Mouse (Mus musculus) regulatory T cell (primary cell): ENCODE measurements at regions not wholly inside any gene's neighbourhood (a gene's known extent, or its start where the extent isn't known, plus 50 kb on each side); places are given as distances from the start of the nearest gene placed in this dataset.

Source experiments
- in situ Hi-C: fragments of 300-600 bp; cut with MboI, MseI; formaldehyde crosslinking; loops from one replicate; pipeline ENCODE4 v1.15.1; 2025; ENCODE audit warnings: high pct_unique_total_duplicates

DNA sequence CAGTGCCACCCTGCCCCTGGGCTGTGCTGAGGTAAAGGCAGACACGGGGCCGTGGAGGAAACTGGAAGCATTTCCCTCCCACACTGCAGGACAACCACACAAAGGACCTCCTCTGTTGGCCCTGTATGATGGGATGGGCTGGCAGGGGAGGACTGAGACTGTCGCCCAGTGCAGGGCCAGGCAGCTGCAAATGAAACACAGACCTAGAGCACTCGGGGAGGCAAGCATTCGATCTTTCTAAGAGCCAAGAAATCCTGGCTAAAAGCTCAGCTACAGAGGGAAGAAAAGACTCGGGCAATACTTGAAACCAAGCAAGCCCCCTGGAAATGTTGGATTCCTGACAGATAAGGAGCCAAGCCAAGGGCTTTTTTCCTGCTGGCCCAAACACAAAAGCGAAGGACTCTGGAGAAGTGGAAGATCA is 82.5 kb upstream of the Sertad2 start:
- in situ Hi-C loops = no loop called here

GRCm38 (mm10) chr11:20462076-20462475 is 81.0 kb upstream of the Sertad2 start:
- in situ Hi-C loops = no loop called here

GRCm38 (mm10) chr11:20463173-20463681 is 79.8 kb upstream of the Sertad2 start:
- in situ Hi-C loops = no loop called here

- in situ Hi-C loops = no loop called here
Observed at GRCm38 (mm10) chr11:20464564-20464963, 78.5 kb upstream of the Sertad2 start.

DNA sequence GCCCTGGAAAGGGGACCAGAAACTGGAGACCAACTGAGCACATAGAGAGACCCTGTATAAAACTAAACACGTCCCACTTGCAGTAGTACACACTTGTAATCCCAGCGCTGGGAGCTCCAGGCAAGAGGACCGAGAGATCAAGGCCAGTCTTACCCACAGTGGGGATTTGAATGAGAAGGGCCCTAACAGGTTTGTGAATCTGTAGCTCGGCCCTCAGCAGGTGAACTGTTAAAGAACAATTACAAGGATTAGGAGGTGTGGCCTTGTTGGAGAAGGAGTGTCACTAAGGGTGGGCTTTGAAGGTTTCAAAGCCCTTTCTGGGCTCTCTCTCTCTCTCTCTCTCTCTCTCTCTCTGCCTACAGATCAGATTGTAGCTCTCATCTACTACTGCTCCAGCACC is 76.5 kb upstream of the Sertad2 start:
- in situ Hi-C loops = no loop called here

- in situ Hi-C loops = no loop called here
Observed at GRCm38 (mm10) chr11:20468319-20469018, 74.6 kb upstream of the Sertad2 start.

- in situ Hi-C loops = no loop called here
Observed at GRCm38 (mm10) chr11:20469368-20469767, 73.7 kb upstream of the Sertad2 start.

DNA sequence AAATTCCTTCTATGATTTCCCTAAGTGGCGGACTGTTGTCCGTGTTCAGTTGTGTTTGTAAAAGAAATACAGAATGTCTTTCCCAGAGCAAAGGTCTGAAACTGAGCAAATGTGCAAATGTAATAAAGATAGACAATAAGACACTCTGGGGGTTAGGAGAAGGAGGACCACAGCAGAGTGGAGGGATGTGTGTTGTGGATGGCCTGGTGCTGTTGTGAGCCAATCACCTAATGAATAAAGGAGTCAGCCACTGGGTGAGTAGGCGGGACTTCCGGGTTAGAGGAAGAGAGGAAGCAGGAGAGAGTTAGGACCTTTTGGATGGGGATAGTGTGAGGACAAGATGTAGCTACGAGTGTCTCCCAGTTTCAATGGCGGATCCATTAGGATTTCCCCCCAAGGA is 72.7 kb upstream of the Sertad2 start:
- in situ Hi-C loops = no loop called here

DNA sequence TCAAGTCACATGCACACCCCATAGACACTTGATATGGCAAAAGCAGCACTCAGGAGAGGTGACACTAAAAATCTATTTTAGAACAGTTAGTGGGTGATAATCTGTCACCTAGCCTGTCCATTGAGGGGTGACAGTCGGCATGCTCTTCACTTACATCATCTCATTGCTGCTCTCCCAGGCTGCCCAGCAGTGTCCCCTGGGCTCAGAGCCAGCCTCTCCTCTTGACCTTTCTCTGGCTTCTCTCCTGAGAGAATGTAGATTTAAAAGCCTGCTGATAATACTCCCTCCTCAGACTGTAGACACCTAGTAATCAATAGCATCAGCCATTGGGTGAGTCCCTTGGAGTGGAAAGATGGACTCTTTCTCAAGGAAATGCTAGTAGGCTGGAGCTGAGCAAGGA is 70.7 kb upstream of the Sertad2 start:
- in situ Hi-C loops = no loop called here

DNA sequence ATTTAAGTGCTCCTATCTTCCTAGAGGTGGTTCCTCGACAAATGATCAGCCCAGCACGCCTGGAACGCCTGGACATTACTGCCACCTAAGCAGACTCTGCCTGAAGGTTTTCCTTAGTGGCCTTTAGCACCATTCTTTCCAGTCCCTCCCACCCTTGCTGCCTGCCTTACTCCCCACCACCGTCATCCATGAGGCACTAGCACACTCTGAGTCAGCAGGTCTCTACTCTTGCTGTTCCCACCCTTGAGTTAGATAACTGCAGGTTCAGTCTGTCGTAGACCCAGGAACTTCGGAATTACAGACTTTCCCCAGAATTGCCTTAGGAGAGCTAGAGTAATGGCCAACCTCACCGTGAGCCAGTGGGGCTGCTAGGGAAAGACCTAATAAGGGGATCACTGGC is 67.4 kb upstream of the Sertad2 start:
- in situ Hi-C loops = no loop called here

DNA sequence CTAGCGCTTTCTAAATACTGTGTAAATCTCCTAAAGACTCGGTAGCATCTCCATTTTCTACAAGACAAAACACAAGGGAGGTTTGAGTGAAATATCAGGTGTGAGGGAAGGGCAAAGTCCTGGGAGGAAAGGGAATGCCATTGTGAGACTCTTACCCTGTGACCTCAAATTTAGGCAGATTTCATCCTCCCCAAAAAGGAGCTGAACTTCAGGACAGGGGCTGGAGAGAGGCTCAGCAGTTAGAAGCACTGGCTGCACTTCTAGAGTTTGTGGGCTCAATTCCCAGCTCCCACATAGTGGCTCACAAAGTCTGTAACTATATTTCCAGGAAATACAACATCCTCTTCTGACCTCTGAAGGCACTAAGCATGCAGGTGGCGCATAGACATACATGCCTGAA is 66.6 kb upstream of the Sertad2 start:
- in situ Hi-C loops = no loop called here

- in situ Hi-C loops = no loop called here
Observed at GRCm38 (mm10) chr11:20477183-20478037, 65.6 kb upstream of the Sertad2 start.

GRCm38 (mm10) chr11:20480632-20481031 is 62.4 kb upstream of the Sertad2 start:
- in situ Hi-C loops = no loop called here

DNA sequence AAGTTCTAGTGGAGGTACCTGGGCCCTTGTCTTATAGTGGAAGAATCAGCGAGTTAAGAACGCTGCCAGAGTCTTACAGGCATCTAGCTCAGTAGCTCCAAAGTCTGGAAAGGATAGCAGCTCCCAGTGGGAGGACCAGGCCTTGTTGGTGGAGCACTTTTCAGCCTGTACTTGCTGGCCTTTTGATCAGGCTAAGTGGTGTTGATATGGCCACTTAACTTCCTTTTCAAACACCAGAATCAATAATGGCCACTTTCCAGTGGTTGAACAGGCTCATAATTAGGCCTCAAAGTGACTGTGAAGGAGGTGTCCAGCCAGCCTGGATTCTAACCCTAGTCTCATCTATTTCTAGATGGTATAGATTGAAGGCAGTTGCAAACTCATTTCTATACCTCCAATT is 57.7 kb upstream of the Sertad2 start:
- in situ Hi-C loops = no loop called here
